Mouse (Mus musculus): ENCODE measurements around the gene Sprr2a1.
A peak's percentile ranks its signal among the peaks of the same experiment; 100 is the strongest.
"Not testable (repeated sequence)": the region's sequence is repeated elsewhere in the genome, so short reads cannot be mapped to it uniquely, and the experiment has no call there.

Sprr2a1 gene

GRCm38 (mm10) chr3:92215569-92215968, at the start of gene Sprr2a1, which contains the start of gene Sprr2a2:
Gene Sprr2a1 (plus strand): TSS chr3:92215799.
Gene Sprr2a2 (plus strand): TSS chr3:92215920.
- not testable (repeated sequence) for DNase-seq (ENCODE audit: low spot score)

- no peak for DNase-seq (ENCODE audit: low spot score)
These were observed 45.8 kb upstream of the Sprr2a1 start for GRCm38 (mm10) chr3:92169847-92170246.

- no peak for DNase-seq (ENCODE audit: low spot score)
These were observed 38.7 kb upstream of the Sprr2a1 start for GRCm38 (mm10) chr3:92176880-92177279.

- no peak for DNase-seq (ENCODE audit: low spot score)
These were observed 19.9 kb upstream of the Sprr2a1 start for GRCm38 (mm10) chr3:92195512-92196200.

GRCm38 (mm10) chr3:92211133-92211925, 4.3 kb upstream of the Sprr2a1 start:
- DNase-seq (ENCODE audit: low spot score), result not testable (repeated sequence)

GRCm38 (mm10) chr3:92212059-92212458, 3.5 kb upstream of the Sprr2a1 start:
- not testable (repeated sequence) for DNase-seq (ENCODE audit: low spot score)

GRCm38 (mm10) chr3:92213651-92214050, 1.9 kb upstream of the Sprr2a1 start:
- DNase-seq (ENCODE audit: low spot score), result not testable (repeated sequence)

- not testable (repeated sequence) for DNase-seq (ENCODE audit: low spot score)
These were observed 3.4 kb downstream of the Sprr2a1 start for GRCm38 (mm10) chr3:92219031-92219430.

GRCm38 (mm10) chr3:92223708-92224107, 8.1 kb downstream of the Sprr2a1 start:
- not testable (repeated sequence) for DNase-seq (ENCODE audit: low spot score)

GRCm38 (mm10) chr3:92227410-92227809, 11.8 kb downstream of the Sprr2a1 start:
- DNase-seq (ENCODE audit: low spot score), result peak; percentile 3

GRCm38 (mm10) chr3:92236463-92237189, 21.0 kb downstream of the Sprr2a1 start:
- DNase-seq (ENCODE audit: low spot score), result not testable (repeated sequence)

- DNase-seq (ENCODE audit: low spot score), result not testable (repeated sequence)
These were observed 23.1 kb downstream of the Sprr2a1 start for GRCm38 (mm10) chr3:92238736-92239135.

GRCm38 (mm10) chr3:92239197-92239596, 23.6 kb downstream of the Sprr2a1 start:
- DNase-seq (ENCODE audit: low spot score), result not testable (repeated sequence)

- DNase-seq (ENCODE audit: low spot score), result not testable (repeated sequence)
These were observed 29.2 kb downstream of the Sprr2a1 start for GRCm38 (mm10) chr3:92244833-92245232.

- DNase-seq (ENCODE audit: low spot score), result not testable (repeated sequence)
These were observed 30.6 kb downstream of the Sprr2a1 start for GRCm38 (mm10) chr3:92246245-92246644.

GRCm38 (mm10) chr3:92248494-92248893, 32.9 kb downstream of the Sprr2a1 start:
- not testable (repeated sequence) for DNase-seq (ENCODE audit: low spot score)

- not testable (repeated sequence) for DNase-seq (ENCODE audit: low spot score)
These were observed 34.9 kb downstream of the Sprr2a1 start for GRCm38 (mm10) chr3:92250450-92250849.

GRCm38 (mm10) chr3:92253860-92254259, 38.3 kb downstream of the Sprr2a1 start:
- not testable (repeated sequence) for DNase-seq (ENCODE audit: low spot score)

GRCm38 (mm10) chr3:92258526-92258925, 42.9 kb downstream of the Sprr2a1 start:
- not testable (repeated sequence) for DNase-seq (ENCODE audit: low spot score)

- not testable (repeated sequence) for DNase-seq (ENCODE audit: low spot score)
These were observed 47.9 kb downstream of the Sprr2a1 start for GRCm38 (mm10) chr3:92263462-92263861.
